Mouse (Mus musculus): ENCODE data around the gene Cacna2d4. TPM values are rescaled to one million over a fixed set of nuclear protein-coding genes. Genes with fewer than 3 reads are reported as not detected.

Gene Cacna2d4
- total RNA-seq, 2 experiments from 2014 or later = not detected

DNA sequence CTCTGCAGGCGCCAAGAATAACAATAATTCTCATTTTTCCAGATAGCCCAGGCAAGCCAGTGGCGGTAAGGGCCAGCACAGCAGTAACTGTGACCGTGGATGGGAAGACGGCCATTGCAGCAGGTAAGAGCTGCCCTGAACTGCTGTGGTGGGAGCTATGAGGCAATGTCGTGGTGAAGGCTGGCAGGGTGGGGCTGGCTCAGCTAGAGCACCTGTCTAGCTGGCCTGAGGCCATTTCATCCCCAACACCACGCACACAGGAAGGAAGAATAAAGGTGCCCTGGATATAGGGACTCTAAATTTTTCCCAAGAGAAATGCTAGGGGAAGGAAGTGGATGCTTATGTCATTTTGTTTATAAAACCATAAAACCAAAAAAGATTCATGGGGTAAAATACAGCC, 76.1 kb downstream of the Cacna2d4 start:
- no peak for DNase-seq

DNA sequence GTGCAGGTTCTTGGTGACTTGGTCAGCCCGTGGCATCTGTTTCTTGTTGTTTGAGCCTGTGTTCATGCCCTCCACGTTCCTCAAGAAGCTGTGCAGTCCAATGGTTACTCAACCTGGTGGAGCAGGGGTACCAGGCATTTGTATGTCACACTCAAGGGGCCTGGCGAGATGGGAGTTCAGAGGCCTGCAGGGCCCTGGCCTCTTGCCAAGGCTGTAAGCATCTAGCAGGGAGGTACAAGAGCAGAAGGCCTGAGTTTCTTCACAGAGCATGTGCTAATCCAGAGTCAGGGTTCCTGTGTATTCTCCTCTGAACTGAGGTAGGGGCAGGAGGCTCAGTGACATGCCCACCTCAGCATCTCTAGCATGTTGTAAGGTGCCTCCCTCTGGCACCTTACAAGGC, 76.8 kb downstream of the Cacna2d4 start:
- no peak for DNase-seq

DNA sequence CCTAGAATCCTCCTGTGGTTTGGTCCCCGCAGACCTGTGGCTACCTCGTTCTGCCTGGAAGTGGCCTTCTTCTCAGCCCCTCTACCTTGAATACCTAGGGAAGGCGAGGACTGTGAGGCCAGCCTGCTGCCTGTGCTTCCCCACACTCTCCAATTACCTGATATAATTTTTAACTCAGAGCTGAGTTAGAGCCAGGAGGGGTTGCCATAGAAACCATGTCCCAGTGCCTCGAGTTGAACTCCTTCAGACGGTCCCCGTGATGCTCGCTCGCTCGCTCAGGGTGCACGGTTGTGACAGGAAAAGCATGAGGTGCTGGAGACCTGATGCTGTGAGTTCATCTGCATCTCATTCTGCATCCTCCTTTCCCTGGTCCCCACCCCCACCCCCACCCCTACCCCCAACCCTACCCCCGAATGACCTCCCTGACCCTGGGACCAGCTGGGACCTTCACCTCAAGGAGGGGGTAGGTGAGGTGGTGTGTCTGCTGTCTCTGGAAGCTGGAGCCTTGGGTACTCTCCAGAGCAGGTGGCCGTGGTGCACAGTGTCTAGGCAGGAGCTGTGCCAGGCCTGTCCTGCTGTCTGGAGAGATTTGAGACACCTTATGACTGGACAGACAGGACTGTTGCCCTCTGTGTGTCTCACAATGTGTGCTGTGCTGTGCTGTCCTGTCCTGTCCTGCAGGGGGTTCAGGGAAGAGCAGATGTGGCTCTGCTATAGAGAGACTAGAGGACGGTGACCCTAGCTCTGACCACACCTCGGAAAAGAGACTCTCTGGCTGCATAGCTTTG, 77.5 kb downstream of the Cacna2d4 start:
- no peak for DNase-seq

DNA sequence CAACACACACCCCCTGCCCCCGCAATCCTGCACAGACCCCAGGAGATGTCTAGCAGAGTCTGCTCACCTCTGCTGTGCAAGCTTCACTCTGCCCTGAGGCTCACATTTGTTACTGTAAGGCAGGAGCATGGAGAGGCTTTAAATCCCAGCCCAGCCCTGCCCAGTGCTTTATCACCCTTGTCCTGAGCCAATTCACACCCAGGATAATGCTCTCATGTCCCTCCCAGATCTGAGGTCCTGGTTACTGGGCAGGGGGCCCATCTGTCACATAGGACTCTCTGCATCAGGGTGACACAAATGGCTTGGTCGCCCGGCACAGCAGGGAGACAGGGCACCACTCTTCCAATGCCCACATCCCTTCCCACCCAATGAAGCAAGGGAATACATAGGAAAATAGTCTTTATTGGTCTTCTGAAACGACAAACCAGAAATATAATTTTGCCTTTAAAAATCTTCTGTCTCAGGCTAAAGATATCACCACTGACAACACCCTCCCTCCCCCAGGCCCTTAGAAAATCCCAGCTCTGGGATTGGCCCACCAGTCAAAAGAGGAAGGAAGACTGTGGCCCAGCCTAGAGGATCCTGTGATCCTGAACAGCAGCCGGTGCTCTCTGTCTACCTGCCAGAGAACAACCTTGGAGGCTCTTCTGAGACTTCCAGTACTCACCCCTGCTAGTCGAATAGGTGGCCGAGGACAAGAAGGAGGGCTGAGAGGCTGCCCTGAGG, 78.6 kb downstream of the Cacna2d4 start:
- no peak for DNase-seq

DNA sequence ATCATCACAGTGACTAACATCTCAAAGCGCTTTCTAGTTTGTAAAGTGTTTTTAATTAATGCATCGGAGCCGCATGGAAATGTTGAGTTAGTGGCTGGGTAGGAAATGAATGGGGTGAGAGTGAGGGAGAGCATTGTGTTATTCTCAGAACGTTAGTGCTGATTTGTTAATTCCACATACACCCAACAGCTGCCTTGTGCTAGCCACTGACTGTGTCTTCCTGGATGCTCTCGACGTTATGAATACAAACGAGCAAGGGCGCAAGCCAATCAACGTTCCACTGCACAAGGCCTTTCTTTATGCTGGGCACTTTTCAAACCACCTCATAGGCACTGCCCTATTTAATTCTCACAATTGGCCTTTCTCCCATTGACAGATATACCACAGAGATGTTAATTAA, 82.4 kb downstream of the Cacna2d4 start:
- DNase-seq = no peak

DNA sequence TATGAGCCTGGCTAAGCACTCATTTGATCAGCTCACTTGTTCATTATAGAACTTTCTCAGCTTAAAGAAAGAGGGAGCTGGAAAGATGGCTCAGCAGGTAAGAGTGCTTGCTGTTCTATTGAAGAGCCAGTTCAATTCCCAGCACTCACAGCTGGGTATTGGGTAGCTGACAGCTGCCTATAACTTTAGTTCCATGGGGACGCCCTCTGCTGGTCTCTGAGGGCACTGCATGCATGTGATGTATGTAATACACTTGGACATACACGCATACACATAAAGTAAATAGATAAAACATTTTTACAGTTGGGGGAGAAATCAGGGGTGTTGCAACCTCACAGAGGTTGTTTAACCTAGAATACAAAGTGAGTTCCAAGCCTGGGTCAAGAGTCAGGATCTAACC, 83.0 kb downstream of the Cacna2d4 start:
- no peak for DNase-seq

DNA sequence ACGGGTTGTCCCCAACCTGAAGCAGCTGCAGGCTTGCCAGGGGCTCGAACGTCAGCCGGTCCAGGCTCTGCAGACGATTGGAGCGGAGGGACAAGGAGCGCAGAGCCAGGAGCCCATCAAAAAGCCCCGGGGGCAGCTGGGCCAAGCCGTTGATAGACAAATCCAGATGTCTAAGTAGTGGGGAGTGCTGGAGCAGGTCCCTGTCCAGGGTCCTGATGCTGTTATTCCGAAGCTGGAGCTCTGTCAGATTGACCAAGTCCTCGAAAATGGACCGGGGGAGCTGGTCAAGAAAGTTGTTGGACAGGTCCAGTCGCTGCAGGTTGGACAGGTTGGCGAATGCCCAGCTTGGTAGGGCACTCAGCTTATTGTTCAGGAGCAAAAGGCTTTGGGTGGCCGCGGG, 84.2 kb downstream of the Cacna2d4 start:
- DNase-seq = peak; percentile 73

DNA sequence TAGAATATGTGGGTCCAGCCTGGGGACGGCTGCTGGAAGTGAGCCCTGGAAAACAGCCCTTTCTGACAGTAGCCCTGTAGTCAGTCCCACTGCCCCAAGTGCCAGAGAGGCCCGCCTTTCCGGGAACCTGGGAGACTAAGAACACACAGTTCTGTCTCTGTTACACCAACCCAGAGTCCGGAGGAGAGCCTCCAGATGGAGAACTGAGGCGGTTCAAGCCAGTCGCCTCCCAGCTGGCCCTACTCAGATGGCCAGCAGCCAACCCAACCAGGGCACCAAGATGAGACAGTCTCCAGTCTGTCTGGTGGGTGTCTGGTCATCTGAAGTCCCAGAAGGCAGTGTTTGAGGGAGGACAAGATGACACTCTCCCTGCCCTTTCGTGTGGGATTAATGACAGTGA, 85.4 kb downstream of the Cacna2d4 start:
- no peak for DNase-seq

DNA sequence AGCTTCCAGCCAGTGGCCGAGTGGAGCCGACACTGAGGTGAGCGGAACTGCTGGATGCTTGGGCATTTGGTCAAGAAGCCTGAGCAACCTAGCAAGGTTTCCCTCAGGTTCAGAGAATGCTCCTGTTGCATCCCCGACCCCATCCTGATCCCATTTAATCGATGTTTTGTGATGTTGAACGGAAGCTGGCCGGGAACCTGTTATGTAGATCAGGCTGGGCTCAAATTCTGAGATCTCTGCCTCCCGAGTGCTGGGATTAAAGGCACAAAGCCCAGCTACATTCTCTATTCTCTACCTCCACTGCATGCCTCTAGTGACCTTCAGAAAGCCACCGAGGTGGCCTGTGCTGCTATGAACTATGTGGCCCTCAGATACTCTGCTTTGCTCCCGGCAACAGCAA, 88.5 kb downstream of the Cacna2d4 start:
- DNase-seq = no peak

DNA sequence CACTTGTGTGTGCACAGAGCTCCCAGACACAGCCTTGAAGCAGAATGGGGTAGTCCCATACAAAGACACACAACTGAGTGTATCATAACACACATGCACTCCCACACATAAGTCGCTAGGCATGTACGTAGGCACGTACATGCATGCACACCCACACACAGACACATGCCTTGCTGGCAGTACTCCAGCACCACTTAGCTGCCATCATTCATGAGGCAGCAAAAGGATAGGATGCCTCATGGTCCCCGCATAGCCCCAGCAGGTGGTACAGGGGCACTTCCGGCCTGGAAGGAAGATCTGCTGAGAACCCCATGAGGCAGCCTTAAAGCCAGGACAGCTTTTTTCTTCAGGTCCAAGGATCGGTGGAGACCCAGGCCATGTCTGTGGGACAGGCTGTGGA, 89.7 kb downstream of the Cacna2d4 start:
- DNase-seq = no peak

DNA sequence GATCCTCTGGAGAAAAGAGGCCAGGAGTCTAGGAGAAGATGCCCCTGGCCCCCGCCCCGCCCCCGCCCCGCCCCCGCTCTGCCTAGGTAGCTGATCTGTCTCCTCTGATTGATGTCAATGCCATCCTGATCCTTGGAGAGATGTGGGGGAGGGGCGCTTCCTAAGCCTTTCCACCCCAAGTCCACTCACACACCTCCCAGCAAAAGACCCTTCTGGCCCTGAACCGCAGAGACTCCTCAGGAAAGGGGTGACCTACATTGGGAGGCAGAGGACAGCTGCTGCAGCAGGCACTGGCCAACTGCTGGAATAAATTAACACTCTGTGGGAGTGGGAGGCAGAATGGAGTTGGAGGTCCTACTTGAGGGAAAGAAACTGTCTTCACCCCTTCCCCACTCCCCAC, 90.2 kb downstream of the Cacna2d4 start:
- no peak for DNase-seq

DNA sequence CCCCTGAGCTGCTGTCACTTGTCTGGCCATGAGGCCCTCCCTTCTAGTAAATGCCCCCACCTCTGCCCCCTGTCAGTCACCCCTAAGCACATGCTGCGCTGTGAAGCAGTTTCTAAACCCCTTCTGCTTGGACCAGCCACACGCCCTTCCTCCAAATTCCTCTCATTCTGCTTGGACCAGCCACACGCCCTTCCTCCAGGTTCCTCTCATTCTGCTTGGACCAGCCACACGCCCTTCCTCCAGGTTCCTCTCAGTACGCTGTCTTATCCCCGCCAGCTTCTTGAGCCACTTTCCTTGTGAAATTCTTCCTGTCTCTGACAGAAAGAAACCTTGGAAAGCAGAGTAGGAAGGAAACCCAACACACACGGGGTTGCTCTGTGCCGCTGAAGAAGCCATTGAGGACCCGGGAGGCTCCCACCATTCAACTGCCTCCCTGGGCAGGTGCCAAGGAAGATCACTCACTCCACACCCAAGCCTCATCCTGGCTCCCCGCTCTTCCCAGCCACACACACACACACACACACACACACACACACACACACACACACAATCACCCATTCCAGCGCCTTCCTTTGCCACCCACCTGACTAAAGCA, 92.3 kb downstream of the Cacna2d4 start:
- no peak for DNase-seq

DNA sequence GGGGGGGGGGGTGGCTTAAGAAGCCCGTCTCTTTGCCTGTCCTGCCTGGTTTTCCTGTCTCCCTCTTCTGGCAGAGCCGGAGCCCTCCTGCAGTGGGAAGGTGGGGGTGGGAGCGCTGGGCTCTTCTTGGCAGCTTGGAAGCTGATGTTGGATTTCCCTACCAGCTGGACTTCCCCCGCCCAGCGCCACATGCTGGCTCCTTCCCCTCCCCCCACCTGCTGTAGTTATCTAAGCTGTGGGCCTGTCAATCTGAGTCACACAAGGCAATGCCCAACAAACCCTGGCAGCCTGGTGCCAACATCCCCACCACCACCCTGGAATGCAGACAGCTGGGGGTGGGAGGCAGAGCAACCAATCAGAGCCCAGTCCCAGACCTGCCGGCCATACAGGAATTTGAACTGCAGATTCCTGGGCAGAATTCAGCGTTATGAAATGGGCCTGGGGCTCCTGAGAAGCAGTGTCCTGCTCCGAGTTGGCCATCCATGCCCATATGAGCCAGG, 92.9 kb downstream of the Cacna2d4 start:
- DNase-seq = peak; percentile 77

DNA sequence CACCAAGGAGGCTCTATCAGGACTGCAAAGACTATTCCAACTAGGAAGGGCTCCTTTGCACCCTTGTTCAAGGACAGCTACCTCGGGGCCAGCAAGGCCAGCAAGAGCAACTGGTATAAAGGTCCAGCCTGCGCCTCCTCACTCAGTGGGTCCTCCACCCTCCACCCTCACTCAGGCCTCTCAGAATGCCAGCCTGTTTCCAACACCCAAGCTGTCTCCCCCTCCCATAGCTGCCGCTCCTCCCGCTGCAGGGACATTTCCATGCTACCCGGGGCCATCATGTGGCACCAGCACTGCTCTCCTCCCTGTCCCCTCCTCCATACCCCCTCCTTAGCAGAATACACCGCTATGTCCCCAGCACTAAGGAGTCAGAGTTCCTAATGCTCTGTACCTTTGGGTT, 93.6 kb downstream of the Cacna2d4 start:
- no peak for DNase-seq

DNA sequence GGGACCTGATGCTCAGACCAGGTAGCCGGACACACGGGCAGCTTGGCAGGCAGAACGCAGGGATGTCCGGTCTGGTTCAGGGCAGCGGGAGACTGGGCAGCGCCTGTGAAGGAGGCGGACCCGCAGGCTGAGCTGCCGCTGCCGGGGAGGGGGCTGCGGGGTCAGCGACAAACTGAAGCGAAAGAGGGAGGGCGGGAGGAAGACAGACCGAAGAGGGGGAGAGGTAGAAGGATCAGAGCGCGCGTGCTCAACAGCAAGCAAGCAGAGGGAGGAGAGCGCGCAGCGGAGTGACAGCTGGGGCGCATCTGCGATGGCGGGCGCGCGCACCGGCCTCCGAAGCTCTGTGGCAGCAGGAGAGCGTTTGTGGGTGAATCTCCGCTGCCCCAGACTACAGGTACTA, 94.2 kb downstream of the Cacna2d4 start, which contains the start of gene Lrtm2:
Lrtm2 (minus strand) TSS at position 261 of the 400 bp plus-strand sequence.
- DNase-seq = no peak

DNA sequence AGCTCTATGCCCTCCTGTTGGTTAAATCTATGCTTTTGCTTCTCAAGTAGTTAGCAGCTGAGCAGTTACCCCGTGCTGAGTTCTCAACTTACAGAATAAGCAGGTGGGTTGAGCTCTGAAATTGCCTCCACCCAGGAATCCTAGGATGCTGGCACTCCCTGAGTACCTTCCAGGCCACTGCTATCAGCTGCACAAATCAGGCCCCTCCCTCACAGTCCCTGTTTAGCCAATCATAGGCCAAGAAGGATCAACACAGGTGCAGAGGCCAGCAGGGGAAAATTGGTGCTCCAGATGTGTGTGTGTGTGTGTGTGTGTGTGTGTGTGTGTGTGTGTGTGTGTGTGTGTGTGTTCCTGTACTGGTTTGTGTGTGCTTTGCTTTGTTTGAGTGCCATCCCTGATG, 95.8 kb downstream of the Cacna2d4 start:
- no peak for DNase-seq

DNA sequence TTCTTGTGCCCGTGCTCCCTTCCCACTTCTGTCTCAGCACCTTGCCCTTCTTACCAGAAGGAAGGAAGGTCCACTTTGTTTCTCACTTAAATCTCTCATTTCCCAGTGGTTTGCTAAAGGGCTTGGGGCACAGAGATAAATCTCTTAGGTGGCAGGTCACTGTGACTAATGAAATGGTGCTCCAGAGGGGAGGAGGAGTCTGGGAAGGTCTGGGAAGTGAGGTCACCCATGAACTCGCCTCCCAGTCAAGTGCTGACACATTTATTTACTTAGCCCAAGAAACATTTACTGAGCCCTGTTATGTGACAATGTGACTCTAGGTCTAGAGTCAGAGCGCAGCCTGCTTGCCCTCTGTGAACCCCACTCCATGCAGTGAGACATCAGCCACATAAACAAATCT, 96.9 kb downstream of the Cacna2d4 start:
- DNase-seq = no peak

DNA sequence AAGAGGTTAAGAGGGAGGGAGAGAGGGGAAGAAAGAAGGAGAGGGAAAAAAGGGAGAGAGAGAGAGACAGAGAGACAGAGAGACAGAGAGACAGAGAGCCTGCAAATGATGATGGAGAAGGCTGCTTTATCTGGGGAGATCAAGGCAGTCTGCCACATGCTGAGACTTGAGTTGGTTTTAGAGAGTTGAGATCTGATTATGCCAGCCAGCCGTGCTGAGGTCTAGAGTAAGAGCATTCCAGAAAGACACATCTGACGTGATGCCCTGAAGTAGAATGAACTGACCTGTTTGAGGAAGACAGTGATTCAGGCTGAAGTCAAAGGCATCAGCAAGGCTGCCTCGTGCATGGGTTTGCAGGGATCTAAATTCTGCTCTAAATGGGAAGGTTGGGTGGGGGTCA, 97.5 kb downstream of the Cacna2d4 start:
- DNase-seq = no peak

DNA sequence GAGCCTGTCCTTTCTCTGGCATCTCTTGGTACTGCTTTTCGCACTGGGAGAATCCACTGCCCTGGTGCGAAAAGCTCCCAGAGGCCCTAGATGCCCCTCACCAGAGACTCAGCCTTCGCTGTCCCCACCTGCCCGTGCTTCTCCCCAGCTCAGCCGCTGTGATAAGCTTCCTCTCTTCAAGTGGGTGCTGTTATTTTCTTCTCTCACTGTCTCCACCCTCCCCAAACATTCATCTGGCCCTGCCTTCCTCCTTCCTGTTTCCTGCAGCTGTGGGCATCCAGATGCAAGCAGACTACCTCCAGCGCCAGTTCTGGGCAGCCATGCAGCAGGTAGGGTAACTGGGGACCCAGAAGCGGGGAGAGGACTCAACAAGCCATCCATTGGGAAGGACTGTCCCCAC, 99.8 kb downstream of the Cacna2d4 start:
- no peak for DNase-seq

DNA sequence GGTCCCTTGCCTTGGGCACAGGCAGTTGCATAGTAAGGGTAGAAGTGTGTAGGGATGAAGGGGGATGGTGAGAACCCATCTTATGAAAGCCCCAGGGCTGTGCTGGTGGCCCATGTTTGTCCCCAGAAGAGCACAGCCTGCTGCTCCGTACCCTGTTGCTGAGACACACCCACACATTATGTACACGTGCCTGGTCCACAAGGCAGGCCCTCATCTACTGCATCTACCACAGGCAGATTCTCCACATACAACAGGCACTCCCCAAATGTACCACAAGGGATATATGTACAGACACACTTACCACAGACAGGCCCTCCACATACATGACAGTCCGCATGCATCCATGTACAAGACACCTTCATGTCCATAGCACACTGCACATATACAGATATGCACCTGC, 101.0 kb downstream of the Cacna2d4 start:
- DNase-seq = no peak

DNA sequence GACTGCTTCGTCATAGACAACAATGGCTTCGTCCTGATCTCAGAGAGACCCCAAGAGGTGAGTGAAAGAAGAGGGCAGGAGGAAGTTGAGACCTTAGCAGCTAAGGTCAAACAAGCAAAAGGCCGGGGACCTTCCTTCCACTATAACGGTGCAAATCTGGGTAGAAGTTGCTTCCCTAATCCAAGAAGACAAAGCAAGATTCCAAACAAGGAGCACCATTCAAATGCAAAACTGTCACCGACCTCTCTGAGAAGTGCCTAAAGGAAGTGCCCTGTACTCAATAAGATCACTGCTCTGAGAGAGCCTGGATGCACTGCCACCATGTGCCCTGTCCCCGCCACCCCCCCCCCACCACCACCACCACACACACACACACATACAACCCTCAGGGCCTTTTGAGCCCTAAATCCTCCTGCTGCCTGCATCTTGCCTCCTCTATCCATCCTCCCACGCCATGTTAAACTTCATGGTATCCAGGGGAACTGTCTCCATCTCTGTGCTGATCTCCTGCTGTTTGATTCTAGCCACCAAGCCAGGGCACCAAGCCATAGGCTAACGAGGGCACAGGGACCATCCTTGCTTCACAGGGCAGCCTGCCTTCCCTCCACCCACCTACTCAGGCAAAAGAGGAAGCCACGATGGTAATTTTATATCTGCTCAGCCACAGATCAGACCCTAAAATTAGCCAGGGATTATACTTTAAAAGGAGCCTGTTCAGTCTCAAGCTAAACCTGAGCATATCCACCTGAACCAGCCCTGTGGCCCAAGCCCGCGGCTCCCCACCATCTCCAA, 102.0 kb downstream of the Cacna2d4 start:
- DNase-seq = no peak

DNA sequence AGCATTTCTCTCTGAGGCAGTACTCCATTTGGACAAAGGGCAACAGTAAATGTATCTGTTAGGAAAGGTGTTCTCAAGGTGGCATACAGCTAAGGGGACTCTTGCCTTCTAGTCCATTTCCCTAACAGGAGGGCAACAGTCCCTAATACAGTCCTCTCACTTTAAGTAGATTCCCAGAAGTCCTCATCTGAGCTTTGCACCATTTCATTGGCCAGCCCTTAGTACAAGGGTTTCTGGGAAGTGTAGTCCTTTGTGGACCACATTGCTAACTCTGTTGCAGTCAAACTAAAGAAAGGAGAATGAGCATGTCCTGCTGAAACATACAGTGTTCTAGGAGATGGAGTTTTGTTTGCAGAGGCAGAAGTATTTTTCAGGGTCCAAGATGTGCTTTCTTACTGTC, 105.1 kb downstream of the Cacna2d4 start:
- DNase-seq = no peak

DNA sequence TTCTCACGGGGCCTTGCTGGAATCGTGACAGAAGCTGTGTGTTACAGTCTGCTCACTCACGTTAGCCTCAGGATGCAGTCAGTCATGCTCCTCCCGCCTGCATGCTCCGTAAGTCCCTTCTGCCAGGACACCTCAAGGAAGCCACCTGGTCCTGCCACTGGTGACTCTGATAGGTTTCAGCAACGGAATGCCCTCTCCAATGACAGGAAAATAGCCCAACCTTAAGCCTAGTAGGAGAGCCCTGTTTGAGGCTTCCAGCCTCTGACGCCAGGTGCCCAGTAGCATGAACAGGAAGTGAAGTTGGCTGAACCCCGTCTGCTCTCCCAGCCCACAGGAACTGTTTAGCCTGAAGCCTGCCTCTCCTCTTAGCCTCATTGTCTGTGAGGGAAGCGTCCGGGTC, 109.9 kb downstream of the Cacna2d4 start:
- DNase-seq = no peak

All from heart, postnatal 4 days (tissue).